Mouse (Mus musculus) kidney, postnatal 4 days (tissue): ENCODE data around the gene Hist1h2ad.
"Not testable (repeated sequence)": the region's sequence is repeated elsewhere in the genome, so short reads cannot be mapped to it uniquely, and the experiment has no call there.

Experiments
- DNase-seq, 2 experiments: peaks; one replicate each; pipeline ENCODE4 v3.0.0; 2021; ENCODE audit warnings: mixed read lengths in 2 of 2

Gene Hist1h2ad

GRCm38 (mm10) chr13:23570261-23571021 is 3.7 kb upstream of the Hist1h2ad start:
- not testable (repeated sequence) for DNase-seq

- DNase-seq: peak; percentile 64 to 79
Measured at GRCm38 (mm10) chr13:23571022-23571503, 3.1 kb upstream of the Hist1h2ad start, which contains the start of the genes Hist1h2ae and Hist1h2bg. Hist1h2ae (minus strand) TSS chr13:23571220. Hist1h2bg (plus strand) TSS chr13:23571396.

DNA sequence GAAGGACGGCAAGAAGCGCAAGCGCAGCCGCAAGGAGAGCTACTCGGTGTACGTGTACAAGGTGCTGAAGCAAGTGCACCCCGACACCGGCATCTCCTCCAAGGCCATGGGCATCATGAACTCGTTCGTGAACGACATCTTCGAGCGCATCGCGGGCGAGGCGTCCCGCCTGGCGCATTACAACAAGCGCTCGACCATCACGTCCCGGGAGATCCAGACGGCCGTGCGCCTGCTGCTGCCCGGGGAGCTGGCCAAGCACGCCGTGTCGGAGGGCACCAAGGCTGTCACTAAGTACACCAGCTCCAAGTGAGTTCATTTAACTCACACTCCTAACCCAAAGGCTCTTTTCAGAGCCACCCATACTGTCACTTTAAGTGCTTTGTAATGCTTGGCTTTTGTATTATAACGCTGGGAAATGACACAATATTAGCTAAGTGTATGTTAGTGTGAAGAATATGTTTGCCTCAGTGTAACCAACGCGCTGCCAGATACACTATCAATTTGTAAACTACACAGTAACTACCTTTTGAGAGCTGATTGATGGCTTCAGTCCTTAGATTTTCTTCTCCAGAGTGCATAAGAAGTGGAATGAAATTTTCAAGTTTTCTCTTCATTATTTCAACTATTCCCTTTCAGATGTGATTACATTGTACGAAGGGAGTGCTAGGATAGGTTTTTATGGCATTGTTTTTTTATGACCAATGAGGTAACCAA is 2.5 kb upstream of the Hist1h2ad start:
- DNase-seq: peak in 1 of 2 experiments; percentile 39

- no peak for DNase-seq
Measured at GRCm38 (mm10) chr13:23572218-23573033, 1.8 kb upstream of the Hist1h2ad start.

GRCm38 (mm10) chr13:23573034-23573897 is 915 bp upstream of the Hist1h2ad start:
- DNase-seq: peak in 1 of 2 experiments; percentile 18

- DNase-seq: not testable (repeated sequence)
Measured at GRCm38 (mm10) chr13:23574546-23575170, 477 bp downstream of the Hist1h2ad start.

GRCm38 (mm10) chr13:23575271-23575851 is 1.2 kb downstream of the Hist1h2ad start, which contains the start of gene Hist1h3d:
Hist1h3d (plus strand) TSS chr13:23575763.
- peak in 1 of 2 experiments; percentile 66 for DNase-seq

GRCm38 (mm10) chr13:23575864-23576313 is 1.7 kb downstream of the Hist1h2ad start:
- DNase-seq: peak in 1 of 2 experiments; percentile 39

DNA sequence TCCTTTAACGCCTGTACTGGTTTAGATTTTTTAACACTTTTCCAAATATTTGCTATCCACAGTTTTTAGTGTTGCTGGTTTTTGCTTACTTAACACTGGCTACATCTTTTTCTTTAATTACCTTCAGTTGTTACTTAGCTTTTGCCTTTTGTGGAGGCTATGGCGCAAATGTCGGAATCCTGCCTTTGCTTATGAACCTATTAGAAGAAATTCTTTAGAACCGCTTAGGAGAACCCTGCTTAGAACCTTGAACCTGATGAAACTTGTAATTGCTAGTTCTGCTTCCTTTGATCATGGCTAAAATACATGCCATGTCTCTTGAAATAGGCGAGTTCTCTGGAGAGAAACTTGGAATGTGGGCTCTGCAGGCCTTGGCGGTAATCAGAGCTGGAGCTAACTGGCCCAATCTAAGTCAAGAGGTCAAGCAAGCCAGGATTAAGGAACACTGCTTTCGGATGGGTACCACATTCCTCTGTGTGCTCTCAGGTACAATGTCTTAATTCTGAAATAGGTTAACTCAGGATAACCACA is 2.2 kb downstream of the Hist1h2ad start:
- peak in 1 of 2 experiments; percentile 22 for DNase-seq

DNA sequence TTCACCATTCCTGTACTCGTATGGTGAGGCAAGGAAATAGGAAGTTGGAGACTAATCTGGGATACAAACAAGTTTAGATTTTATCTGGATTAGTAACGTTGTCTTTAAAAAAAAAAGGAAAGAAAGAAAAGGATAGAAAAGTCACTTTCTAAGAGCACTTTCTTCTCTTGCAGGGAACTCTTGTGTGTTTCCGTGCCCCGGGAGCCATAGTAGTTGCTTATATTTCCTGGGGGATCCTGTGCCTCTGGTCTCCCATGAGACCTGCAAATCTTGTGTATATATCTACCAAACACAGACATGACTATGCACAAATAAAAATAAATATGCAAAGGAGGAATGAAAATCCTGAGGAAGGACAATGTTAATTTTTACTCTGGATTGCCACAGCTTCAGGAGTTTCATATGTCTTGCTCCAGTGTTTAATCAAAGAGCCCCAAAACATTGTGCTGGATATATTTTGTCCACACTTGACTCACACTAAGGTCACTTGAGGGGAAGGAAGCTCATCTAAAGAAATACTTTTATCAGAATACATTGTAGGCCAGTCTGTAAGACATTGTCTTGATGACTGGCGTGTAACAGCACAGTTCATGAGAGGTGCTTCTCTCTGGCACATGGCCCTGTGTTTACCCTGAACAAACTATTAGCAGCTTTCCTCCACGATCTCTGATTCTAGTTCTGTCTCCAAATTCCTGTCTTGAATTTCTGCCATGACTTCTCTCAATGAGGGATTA is 2.9 kb downstream of the Hist1h2ad start:
- DNase-seq: no peak

DNA sequence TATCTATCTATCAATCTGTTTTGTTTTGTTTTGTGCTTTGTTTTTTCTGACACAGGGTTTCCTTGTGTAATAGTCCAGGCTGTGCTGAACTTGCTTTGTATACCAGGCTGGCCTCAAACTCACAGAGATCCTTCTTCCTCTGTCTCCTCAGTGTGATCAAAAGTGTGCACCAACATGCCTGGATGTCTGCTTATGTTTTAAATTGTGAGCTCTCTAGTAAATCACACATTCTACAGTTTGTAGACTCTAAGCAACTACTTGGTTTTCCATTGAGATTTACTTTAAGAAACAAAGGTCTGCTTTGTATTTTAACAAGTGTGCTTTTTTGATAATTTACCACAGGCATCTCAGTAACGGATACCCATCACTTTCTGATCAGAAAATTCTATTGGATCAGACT is 3.7 kb downstream of the Hist1h2ad start:
- no peak for DNase-seq

DNA sequence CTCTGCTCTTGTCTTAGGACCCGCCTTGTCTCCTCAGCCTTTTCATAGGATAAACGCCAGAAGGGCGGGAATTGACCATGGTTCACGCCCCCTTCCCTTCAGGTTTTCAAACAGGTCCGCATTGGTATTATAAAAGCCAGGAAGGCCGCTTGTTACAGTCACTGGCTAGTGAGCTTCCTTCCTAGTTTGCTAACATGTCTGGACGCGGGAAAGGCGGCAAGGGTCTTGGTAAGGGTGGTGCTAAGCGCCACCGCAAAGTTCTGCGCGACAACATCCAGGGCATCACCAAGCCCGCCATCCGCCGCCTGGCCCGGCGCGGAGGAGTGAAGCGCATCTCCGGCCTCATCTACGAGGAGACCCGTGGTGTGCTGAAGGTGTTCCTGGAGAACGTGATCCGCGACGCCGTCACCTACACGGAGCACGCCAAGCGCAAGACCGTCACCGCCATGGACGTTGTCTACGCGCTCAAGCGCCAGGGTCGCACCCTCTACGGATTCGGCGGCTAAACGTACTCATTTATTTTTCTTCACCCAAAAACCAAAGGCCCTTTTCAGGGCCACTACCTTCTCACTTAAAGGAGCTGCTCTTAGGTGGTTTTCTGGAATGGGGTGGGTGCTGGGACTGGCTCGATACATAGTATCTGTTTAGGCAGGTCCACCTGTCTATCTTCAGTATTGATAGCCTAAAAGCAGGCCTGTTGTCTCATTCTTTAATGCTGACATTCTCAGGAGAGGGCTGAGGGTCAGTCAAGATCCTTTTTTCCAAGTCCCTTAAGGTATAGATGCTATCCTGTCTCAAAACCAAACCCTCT is 7.4 kb downstream of the Hist1h2ad start, which contains the start of gene Hist1h4d:
Gene Hist1h4d, plus strand, starts transcription at position 191 of the 811 bp plus-strand sequence.
- peak; percentile 92 to 94 for DNase-seq

DNA sequence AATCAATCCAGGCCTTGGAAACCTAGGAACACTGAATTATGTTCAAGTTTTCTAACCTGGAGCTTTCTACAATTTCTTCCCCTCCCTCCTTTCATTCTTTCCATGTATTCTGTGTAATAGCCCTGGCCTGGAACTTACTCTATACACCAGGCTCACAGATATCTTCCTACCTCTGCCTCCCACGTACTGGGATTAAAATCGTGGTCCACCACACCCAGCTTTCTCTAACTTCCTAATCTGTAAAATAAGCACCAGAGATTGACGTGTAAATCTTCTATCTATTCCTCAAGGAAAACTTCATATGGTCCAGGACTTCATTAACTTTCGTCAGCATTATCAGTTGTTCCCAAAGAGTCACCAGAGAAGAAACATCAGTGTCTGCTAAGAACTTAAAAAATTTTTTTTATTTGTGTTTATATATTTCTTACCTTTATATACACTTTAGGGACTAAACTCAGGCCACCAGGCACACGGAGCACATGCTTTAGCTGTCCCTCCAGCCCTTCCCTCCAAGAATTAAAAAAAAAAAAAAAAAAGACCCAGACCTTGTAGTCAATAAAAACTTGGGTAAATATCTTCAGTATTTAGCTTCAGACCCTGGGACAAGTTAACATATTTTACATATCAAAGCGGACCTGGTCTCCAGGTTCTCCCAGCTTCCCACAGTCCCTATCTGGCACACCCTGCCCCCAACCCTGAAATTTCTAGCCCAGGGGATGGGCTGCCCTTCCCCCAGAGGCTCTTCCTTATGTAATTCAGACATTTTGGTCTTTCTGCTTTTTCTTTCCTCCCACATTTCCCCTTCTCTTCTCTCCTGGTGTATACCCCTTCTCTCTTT is 8.3 kb downstream of the Hist1h2ad start:
- no peak for DNase-seq

- no peak for DNase-seq
Measured at GRCm38 (mm10) chr13:23583387-23584068, 9.3 kb downstream of the Hist1h2ad start.

GRCm38 (mm10) chr13:23584331-23584730 is 10.2 kb downstream of the Hist1h2ad start:
- DNase-seq: peak in 1 of 2 experiments; percentile 37

- peak; percentile 82 to 85 for DNase-seq
Measured at GRCm38 (mm10) chr13:23585029-23585441, 10.9 kb downstream of the Hist1h2ad start.
